In genomic region chr13:63094317-63095131, GRCm38 (mm10) we compare ENCODE assay signal across 9 mouse cellular contexts.
DNase-seq lines count a peak whose midpoint lies in the region; ATAC-seq and TF ChIP-seq lines count a peak whose summit lies in the region.
"Had no signal": no experiment of that assay in that cellular context is flagged by ENCODE, and none has a peak within 500 bp of the region (broad histone marks: within the 10 kb centered on the region; RNA-seq: fewer than 3 reads in every experiment).

No protein-coding gene starts in this region.

- no peak for TF ChIP-seq POLR2A in kidney, adult 2 months (IDR thresholded peaks at IDR 0.05; ENCODE audit: low read depth, low read length)
- TF ChIP-seq POLR2A in myocyte (IDR thresholded peaks at IDR 0.05; ENCODE audit: insufficient read length, low read depth), result no peak

- H3K36me3 ChIP-seq in kidney, adult 2 months (ENCODE audit: control insufficient read depth, insufficient read depth, low read length), result no peaks in the 10 kb centered on the region
- no peaks in the 10 kb centered on the region for H3K36me3 ChIP-seq in intestine, embryonic 15.5 days
- no peaks in the 10 kb centered on the region for H3K36me3 ChIP-seq in myocyte (ENCODE audit: control insufficient read depth, insufficient read depth)
- H3K36me3 ChIP-seq: liver, embryonic 12.5 days had no signal

- H3K79me2 ChIP-seq in myocyte (ENCODE audit: control insufficient read depth, insufficient read depth), result no peaks in the 10 kb centered on the region

- peaks cover 15% of the 10 kb centered on the region for H3K4me1 ChIP-seq in kidney, adult 2 months (ENCODE audit: control insufficient read depth, insufficient read depth, low read length)
- peaks cover 23% of the 10 kb centered on the region for H3K4me1 ChIP-seq in intestine, embryonic 15.5 days (replicated peaks)

- no peak overlapping the region for H3ac ChIP-seq in myocyte (ENCODE audit: control insufficient read depth, insufficient read length)

- WGBS in kidney, adult 2 months, result 38% methylated on average over 8 of the region's 8 CpGs
- 25% methylated on average over 8 of the region's 8 CpGs for WGBS in intestine, embryonic 15.5 days

- H3K9ac ChIP-seq in intestine, embryonic 15.5 days, result no peak overlapping the region
- H3K9ac ChIP-seq: liver, embryonic 12.5 days had no signal

- H3K9me3 ChIP-seq in intestine, embryonic 15.5 days, result no peaks in the 10 kb centered on the region
- H3K9me3 ChIP-seq: liver, embryonic 12.5 days had no signal

- H3K27me3 ChIP-seq in kidney, adult 2 months (replicated peaks; ENCODE audit: control insufficient read depth, insufficient read depth, low read length), result no peaks in the 10 kb centered on the region
- no peaks in the 10 kb centered on the region for H3K27me3 ChIP-seq in intestine, embryonic 15.5 days (replicated peaks)
- H3K27me3 ChIP-seq in myocyte (ENCODE audit: control insufficient read depth, insufficient read depth, insufficient read length), result no peaks in the 10 kb centered on the region
- H3K27me3 ChIP-seq: liver, embryonic 12.5 days had no signal

- no peak for TF ChIP-seq CTCF in kidney, adult 2 months (conservative IDR thresholded peaks at IDR 0.05; ENCODE audit: insufficient read depth, insufficient read length, low read depth, low read length)

- peak overlapping the region; percentile 69; the same call in 1 of the 2 replicates for H3K27ac ChIP-seq in kidney, adult 2 months (ENCODE audit: insufficient read depth, low read depth, low read length)
- H3K27ac ChIP-seq in intestine, embryonic 15.5 days, result peak overlapping the region; percentile 24
- H3K27ac ChIP-seq: liver, embryonic 12.5 days had no signal

- no peak for DNase-seq in kidney, adult 2 months
- no peak for DNase-seq in kidney, adult 9 months
- DNase-seq in embryo, embryonic 10.5 days (ENCODE audit: low spot score), result peak; percentile 64
- no peak for DNase-seq in thymus, postnatal 14 days
- DNase-seq in adipocyte (ENCODE audit: low spot score), result no peak
- DNase-seq in layer of hippocampus, adult 9-11 months, result no peak

- ATAC-seq in intestine, embryonic 15.5 days, result peak; percentile 14; the same call in 1 of the 2 replicates
- ATAC-seq: liver, embryonic 12.5 days had no signal

- H3K4me2 ChIP-seq in intestine, embryonic 15.5 days (replicated peaks), result no peak overlapping the region
- H3K4me2 ChIP-seq in myocyte (ENCODE audit: low read depth), result peak overlapping the region; percentile 66
- H3K4me2 ChIP-seq: liver, embryonic 12.5 days had no signal

- H3K4me3 ChIP-seq in kidney, adult 2 months (ENCODE audit: insufficient read depth, low read depth, low read length), result no peak overlapping the region
- H3K4me3 ChIP-seq in intestine, embryonic 15.5 days (replicated peaks), result no peak overlapping the region
- H3K4me3 ChIP-seq in myocyte, result no peak overlapping the region
- H3K4me3 ChIP-seq: liver, embryonic 12.5 days had no signal

TF ChIP-seq in myocyte, 11 proteins besides CTCF, POLR2A, EP300 and RAD21:
- no peak for TF ChIP-seq MYOG (IDR thresholded peaks at IDR 0.05; ENCODE audit: control insufficient read depth in 1 of 3, insufficient read depth in 1 of 3, insufficient read length in 2 of 3, low read depth in 2 of 3)
- TF ChIP-seq POLR2AphosphoS2 (IDR thresholded peaks at IDR 0.05; ENCODE audit: insufficient read length, low read depth), result no peak
- TF ChIP-seq TCF3 (IDR thresholded peaks at IDR 0.05; ENCODE audit: insufficient read length, low read depth), result no peak
- 0 out of 2 replicates have a peak, but pooled peaks have one; percentile 36 for TF ChIP-seq CEBPB (IDR thresholded peaks at IDR 0.05; ENCODE audit: insufficient read depth, poor library complexity, severe bottlenecking)
- no peak for TF ChIP-seq MAX (IDR thresholded peaks at IDR 0.05; ENCODE audit: low read depth)
